Mouse (Mus musculus) adrenal gland, adult 2 months (tissue): ENCODE measurements at regions not wholly inside any gene's neighbourhood (a gene's known extent, or its start where the extent isn't known, plus 50 kb on each side); places are given as distances from the start of the nearest gene placed in this dataset.

Experiments used
- DNase-seq: peaks from one replicate; pipeline ENCODE4 v3.0.0; 2021

DNA sequence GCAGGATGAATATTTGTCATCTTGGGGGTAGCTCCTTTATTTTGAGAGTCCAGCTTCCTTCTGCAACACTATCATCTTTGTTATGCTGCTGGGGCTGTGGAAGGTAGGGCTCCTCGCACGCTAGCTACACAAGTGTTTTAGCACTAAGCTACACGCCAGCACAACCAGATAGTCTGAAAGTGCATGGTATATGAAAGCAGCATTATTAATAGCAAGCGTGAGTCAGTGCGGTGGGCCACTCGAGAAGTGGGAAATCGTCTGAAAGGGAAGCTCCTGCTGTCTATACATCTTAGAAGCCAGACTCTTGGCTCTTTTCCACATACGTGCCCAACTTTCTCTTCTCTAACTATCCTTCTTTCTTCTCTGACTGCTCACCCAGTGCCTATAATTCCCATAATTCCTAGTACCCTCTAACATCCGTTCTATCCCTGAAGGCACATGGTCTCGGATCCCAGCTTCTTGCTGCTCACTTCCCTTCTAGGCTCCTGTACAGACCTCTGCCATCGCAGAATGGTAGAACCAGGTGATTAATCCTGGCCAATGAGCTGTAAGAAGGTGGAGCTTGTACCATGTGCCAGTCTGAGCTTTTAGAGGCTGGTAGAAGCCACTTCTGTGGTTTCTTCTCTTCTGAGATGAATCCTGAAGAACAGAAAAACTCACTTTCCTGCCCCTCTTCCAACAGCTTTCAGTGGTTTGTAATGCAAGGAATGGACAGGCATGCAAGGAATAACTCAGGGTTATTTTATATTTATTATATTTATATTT, 55.5 kb downstream of the E030025P04Rik start:
- DNase-seq: no peak

DNA sequence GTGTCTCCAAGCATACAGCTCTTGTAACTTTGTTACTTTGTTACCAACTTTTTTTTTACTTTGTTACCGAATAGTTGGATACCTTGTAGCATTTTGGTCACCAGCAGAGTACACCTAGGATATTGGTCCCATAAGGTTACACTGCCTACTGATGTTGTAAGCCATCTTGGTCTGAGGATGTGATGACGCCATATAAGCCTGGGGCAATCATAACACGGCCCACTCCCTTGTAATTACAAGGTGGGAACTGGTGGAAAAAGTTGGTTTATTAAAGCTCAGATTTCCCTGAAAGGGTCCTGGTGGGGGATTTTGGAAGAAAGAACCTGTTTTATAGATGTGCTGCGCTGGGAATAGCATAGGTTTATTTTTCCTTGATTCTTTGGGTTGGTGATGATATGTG, 62.2 kb downstream of the E030025P04Rik start:
- no peak for DNase-seq

DNA sequence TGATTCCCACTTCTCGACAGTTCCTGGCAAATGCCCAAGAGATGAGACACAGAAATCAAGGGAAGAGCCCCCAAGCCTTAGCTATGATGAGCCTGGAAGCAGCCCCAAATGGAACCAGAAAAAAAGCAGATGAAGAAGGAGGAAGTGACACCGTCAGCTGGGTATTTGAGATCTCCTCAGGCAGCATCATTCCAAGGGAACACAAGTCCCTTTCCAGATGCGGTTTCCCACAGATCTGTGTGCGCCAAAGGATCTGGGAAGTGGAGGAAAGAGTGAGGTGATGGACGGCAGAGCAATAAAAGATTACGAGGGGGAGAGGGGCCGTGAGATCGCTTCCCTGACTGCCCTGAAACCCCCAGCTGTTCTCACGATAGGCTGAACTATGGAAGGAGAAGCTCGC, 62.7 kb downstream of the E030025P04Rik start:
- no peak for DNase-seq

DNA sequence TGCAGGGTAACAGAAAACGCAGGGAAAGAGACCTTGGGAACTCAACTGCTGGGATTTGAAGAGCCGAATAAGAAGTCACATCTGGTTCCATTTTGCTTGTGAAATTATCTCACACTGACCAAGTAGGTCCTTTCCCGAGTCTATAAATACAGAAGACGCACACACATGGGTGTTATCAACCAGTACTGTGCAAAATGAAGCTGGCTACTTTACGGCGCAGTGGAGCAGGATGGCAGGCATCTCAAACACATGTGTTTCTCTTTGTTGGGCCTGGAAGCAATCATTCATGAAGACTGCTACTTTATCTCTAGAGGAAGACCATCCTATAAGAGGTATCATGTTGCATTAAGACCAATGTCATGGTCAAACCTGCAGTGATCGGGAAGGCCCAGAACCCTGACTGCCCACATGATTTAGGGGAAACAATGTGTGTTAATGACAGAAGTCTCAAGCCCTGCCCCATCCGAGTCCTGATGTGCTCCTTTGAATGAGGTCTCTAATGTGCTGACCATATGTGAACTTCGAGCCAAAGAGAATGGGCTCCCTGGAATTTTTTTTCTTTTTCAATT, 63.2 kb downstream of the E030025P04Rik start:
- no peak for DNase-seq

DNA sequence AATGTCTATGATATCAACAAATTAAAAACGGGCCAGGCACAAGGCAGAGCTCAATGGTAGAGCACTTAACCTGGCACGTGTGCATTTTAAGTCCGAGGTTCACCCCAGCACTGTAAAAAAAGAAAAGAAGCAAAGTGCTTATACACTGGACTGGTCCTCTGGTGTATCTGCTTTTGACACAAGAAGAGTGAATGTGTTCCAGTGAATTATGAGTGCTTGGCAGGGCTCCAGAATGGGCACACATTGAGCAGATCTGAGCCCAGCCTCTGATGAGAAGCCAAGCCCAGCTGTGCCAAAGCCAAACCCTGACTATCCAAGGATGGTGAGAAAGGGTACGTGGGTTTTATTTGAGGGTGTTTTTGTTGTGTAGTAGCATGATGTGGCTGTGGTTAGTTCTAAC, 64.7 kb downstream of the E030025P04Rik start:
- peak; percentile 66 for DNase-seq

DNA sequence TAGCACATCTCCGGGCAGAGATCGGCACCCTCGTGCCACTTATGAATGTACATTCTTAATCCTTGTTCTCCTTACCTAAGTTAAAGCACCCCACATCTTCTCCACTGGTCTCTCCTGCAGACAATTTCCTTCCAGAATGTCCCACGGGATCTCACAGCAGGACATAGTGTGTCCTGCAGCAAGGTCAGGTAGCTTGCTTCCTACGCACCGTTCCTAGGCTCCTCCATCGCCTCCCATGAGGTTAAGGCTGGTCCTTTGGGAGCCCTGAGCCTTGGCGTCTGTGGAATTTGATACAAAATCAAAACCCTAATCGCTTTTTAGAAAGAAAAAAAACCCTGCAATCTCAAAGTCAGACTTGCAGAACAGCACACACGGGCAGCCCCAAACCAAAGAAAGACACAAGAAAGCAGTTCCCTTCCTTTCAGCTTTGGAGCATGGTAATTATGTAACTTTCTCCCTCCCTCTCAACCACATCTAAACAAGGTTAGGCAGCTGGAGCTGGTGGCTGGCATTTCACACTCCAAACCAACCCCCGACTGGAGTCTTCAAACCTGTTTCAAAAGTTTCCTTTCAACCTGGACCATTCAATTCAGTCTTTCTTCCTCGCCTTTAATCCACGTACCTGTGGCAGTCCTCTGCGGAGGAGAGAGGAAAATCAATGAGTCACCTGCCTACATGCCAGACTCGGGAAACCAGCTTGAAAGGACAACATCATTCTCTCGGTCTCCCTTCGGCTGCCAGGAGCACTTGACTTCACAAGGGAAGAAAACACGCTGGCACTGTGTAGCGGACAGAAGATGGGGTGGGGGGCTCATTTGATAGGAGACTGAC, 67.4 kb downstream of the E030025P04Rik start:
- no peak for DNase-seq

DNA sequence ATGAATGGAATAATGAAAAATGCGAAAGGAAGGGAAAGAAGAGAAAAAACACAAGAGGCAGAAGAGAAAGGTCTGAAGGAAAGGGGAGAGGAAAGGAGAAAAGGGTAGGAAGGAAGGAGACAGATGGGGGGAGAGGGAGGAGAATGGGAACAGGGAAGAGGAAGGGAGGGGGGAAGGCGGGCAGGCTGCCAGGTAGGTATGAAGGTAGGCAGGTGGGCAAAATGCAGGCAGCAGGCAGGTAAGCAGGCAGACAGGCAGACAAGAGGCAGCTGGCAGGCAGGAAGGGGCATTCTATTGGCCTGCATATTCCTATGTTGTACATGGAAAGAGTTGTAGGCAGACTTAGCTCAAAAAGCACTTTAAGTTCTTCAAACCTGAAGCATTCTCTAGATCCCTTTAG, 72.8 kb downstream of the E030025P04Rik start:
- no peak for DNase-seq

DNA sequence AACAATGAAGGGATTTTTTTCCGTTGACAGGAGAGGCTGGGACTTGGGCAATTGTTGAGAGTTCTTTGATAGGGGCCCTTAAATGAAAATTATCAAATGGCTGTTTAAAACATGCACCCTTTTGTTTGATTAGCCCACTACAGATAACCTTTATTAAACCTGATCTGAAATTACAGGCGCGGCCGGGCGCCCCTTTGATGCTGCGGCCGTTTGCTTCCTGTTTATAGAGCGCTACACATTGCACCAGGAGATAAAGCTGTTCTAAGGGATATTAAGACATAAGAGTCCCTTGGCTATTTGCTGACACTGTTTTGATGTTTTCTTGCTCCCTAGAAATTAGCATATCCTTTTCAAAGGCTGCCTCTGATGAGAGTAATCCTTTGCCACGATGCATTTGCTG, 73.8 kb downstream of the E030025P04Rik start:
- DNase-seq: no peak

DNA sequence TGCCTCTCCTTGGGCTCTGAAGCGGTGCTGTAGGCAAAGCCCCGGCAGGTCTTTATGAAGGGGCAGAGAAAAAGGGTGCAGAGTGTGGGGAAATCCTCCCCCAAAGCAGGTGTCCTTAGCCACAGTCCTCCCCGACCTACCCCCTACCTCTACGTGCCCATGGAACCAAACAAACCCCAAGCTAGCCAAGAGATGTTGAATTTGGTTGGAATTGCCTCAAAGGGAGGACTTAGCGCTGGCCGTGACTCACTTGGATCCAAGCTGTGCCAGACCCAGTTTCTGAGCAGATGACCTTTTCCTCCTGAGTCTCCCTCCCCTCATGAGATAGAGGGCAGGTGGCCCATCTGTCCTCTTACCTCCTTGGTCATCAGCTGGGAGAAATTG, 74.9 kb downstream of the E030025P04Rik start:
- DNase-seq: peak; percentile 83

DNA sequence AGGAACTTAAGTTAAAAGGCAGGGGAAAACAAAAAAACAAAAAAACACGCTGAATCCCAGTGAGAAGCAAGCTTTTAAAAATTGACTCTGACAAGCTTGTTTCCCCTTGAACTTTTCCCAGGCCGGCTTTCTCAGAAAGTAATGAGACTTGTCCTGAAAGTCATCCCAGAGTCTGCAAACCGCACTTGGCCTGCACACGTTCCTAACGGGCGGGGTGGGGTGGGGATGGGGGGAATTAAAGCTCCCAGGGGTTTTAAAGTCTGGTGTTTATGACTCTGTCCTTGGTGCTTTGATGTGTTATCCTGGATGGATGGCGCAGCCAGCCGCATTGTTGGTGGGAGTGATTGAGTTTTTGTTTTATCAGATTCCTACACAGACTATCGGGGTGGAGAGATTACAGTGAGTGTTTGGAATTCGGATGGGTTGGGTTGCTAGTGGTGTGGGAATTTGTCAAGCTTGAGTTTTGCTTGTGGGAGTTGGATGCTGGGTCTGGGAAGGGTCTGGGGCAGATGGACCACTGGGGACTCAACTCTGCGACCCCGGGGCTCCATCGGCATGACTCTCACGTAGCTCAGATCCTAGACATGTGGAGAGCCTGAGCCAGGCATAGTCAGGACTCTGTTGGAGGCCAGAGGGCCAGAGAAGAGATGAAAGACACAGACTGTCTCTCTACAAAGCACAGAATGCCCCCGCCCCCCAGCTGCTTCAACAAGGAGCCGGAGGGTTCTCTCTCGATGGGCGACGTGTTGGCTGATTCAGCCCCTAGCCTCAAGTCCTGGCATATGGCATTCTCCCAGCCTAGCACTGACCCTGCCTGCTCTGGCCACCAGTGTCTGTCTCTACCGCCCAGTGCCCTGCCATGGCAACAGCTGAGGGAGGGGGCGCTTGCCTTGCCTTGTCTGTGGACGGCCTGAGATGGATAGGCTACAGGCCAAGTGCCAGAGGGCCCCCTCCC, 75.5 kb downstream of the E030025P04Rik start:
- peak; percentile 73 for DNase-seq

DNA sequence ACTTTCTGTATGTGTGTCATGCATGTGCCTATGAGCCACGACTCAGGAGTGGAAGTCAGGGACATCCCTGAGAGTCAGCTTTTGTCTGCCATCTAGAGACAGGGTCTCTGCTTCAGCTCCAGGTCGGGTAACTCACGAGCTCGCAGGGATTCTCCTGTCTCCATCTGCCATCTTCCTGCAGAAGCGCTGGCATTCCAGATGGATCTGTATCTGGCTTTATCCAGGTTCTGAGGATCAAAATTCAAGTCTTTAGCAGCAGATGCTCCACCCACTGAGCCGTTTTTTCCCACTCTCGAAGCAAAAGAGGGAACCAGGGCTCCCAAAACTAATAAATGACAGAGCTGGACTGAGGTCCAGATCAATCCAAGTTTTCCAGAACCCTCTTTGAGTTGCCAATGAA, 76.4 kb downstream of the E030025P04Rik start:
- peak; percentile 35 for DNase-seq

DNA sequence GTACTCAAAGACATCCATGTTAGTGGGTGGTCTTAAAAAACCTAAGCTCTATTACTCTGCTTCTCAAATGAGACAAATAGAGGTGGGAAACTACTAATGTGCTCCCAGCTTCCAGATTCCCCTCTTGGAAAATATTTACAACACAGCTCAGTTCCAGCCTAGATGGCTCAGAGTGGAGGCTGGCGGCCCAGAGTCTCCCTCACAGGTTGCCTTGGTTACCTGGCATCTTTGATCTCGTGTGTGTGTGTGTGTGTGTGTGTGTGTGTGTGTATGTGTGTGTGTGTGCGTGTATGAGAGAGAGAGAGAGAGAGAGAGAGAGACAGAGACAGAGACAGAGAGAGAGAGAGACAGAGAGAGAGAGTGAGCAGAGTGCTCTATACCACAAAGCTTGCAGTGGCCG, 82.2 kb downstream of the E030025P04Rik start:
- DNase-seq: no peak

DNA sequence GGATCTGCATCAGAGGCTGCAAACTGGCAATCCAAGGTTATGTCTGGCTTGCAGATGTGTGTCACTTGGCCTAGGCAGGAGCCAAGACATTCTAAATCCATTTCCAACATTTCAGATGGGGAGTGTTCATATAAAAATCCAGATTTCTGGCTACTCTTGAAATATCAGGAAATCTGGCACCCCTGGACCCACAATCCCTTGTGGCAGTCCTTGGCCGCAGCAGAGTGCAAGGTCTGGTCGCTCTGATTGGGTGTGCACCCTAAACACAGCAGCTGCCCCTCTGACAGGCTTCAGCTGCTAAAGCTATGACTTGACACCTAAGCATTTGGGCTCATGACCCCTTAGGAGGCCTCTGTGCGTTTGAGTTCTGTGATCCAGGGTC, 83.7 kb downstream of the E030025P04Rik start:
- peak; percentile 61 for DNase-seq

DNA sequence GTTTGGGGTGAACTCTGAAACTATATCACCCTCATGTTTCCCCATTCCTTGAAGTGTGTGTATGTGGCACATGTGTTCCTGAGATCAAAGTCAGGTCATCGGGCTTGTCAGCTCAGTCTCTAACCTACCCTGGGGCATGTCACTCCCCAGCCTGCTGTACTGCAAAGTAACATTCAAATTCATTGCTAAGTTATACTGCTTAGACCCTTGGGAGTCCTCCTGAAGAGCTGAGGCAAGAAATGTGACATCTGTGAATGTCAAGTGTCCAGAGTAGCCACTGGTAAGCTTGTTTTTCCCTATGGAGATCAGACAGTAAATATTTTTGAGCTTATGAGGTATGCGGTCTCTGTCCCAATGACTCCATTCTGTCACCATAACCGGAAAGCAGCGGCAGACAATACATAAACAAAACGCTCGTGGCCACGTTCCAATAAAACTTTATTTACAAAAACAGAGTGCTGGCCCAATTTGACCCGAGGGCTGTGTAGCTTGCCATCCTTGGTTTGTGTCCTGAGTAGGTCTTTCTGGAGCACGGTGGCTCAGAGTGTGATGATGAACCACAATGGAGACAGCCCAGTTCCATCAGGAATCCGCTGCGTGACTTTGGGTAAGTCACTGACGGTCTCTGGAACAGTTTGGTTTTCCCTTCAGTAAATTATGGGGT, 84.2 kb downstream of the E030025P04Rik start:
- no peak for DNase-seq

DNA sequence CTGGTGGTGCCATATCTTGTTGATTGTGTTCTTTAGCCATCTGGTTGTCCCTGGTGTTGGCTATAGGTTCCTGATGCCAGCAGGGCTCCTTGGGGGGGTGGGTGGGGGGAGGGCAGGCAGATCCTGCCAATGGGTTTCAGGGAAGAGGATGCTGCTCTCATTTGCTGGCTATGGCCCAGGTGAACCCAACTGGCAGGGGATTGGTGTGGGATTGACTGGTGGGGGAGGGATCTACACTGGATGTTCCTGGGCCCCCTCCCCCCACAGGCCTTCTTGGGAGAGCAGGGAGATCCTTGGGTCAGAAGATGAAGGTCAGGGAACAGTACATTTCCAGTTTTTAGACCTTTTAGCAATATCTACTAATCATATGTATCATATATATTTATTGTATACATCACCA, 86.1 kb downstream of the E030025P04Rik start:
- no peak for DNase-seq

DNA sequence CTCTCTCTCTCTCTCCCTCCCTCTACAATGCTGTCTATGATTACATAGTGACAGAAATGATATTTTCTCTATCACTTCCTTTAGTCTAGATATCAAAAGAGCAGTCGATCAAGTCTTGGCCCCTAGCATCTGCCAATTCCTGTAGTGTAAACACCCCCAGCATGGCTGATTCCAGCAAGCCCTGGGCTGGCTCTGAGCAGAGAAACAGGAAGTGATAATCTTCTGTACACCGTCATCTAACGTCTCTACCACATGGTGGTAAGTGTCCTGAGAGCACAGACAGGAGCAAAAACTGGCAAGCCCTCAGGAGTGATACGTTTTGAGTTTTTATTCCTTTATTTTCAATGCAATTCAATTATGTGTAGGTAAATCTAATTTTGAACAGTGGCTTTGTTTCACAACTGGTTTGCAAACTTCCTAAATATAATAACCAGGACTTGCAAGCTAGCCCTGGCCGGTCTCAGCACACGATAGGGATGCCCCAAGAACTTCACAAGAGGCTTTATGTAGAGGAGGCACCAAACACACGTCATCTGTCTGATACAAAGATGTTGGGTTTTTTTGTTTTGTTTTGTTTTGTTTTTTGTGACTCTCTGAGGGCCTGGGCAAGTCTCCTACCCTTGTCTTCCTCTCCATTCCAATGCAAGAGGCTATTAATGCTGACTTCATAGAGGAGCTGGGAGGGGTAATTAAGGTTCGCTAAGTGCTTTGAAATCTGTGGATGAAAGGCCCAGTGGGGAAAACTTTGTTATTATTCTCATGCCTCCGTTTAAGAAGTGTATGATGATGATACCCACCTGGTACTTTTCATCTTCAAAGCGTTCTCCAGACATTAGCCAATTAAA, 95.7 kb downstream of the E030025P04Rik start:
- DNase-seq: no peak

DNA sequence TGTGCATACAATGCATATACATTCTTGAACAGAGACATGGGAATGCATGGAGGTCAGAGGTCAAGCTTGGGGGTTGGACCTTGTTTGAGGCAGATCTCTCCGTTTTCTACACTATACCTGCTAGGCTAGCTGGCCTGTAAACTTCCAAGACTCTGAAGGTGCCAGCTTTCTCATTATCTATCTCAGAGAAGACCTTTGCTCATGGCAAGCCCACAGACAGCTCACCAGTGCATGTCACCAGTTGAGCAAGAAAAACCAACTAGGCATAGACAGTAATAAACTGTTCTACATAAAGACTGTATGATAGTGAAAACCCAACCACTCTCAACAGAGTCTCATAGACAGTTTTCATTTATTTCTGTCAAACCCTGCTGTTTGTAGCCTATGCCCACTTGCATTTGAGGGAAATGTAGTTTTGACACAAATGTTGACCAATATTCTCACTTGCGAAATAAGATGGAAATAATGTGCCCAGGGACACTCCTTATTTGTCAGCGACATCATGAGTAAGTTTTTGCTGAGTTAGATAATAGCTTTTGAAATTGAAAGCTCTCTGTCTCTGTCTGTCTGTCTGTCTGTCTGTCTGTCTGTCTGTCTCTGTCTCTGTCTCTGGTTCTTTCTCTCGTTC, 96.6 kb downstream of the E030025P04Rik start:
- DNase-seq: no peak

DNA sequence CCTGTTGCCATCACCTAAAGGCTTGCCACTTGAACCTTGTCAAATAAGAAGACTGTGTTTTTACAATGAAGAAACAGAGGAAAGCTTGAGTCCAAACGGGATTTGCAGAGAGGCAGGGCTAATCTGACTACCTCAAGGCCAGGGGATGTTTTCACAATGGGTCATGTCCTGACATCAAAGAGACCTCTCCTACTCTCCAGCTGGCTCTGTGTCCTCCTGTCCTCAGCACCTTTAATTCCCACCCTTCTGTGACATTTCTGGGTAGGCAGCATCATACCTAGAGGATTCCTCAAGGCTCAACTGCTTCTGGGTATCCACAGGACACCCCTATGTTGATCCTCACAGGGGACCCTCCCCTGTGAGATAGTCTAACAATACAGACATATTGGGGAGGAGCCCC, 97.7 kb downstream of the E030025P04Rik start:
- DNase-seq: no peak

DNA sequence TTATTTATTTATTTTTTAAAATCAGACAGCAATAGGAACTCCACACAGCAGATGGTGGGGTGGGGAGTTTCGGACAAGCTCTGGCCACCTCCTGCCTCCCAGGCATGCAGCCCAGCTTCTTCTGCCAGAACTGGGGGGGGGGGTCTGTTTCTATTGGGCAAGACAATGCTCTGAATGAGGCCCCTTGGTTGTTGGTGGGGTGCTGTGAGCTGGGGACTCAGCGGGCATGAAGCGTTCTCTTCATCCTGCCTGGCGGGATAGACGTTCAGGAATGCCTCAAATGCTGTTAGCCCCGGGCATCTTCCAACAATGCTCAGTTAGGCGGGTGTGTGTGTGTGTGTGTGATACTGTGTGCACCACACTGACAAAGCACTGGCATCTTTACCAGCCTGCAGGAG, 103.7 kb downstream of the E030025P04Rik start:
- no peak for DNase-seq
